Mouse (Mus musculus) megakaryocyte-erythroid progenitor cell, adult 5 weeks (primary cell): ENCODE data around the gene Ccdc91. TPM values are rescaled to one million over a fixed set of nuclear protein-coding genes. Genes with fewer than 3 reads are reported as not detected.

ENCODE experiments used
- polyA plus RNA-seq: library from polyadenylated mRNA; stranded (reverse); fragments of >175 nt; gene quantifications from 2 replicates; pipeline ENCODE4 v1.2.3, GENCODE M21; 2012

Gene Ccdc91
- polyA plus RNA-seq, result 14.3 and 15.8 TPM in 2 replicates

DNA sequence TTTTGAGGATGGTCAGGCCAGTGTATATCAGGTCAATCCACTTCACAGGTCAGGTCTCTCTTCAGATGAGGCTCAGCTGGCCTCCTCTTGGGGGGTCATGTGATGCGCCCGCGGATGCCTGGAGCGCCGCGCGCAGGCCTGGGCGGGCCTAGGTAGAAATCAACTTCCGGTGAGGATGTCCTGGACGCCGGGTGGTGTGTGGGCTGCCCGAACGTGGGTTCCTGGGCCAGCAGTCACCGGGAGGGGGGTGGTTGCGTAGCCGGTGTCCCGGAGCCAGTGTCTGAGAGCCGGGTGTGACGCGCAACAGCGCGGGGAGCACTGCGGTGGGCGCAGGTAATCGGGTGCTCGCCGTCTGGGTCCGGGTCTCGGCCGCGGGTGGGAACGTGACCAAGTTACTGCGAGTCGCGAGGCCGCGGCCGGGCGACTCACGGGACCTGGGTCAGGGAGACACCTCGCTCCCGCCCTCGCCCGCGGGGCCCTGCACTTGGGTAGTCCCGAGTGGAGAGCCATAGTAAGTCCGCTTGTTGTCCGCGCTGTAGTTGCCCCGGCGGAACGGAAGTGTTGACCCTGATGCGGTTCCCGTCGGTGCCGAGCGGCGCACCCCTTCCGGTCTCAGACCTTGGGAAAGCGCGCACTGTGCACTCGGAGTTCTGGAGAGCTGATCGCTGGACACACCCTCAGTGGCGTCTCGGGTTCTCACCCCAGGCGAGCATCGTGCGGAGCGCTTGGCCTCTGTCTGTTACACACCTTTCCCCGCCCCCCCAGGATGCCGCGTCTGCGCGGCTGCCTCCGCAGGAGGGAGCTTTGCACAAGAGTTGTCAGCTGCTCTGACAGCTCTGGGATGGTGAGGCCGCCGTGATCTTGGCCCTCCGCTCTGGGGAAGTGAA lies at the start of gene Ccdc91:
Ccdc91 (plus strand) TSS at position 102 of the 887 bp plus-strand sequence.

Other genes with a start within 250 kb of the Ccdc91 start
- 0.12 TPM in 1 of 2 replicates, not detected in the other for gene Pthlh, start 211.6 kb upstream of the Ccdc91 start, polyA plus RNA-seq